Mouse (Mus musculus) hematopoietic stem cell, adult 5-6 weeks (primary cell): ENCODE measurements at regions not wholly inside any gene's neighbourhood (a gene's known extent, or its start where the extent isn't known, plus 50 kb on each side); places are given as distances from the start of the nearest gene placed in this dataset.

Source experiments
- ATAC-seq, 2 experiments: fragments of 125-278 bp in 1 of 2; replicated peaks in 1 of 2; 2 replicates each; pipeline ENCODE4 v1.8.0; 2016 to 2017; ENCODE audit warnings: inconsistent platforms in 2 of 2, mild to moderate bottlenecking in 2 of 2, moderate number of reproducible peaks in 2 of 2, low read depth in 1 of 2, moderate TSS enrichment in 1 of 2; ENCODE audit not compliant: low FRiP score in 2 of 2, poor library complexity in 2 of 2, severe bottlenecking in 2 of 2, insufficient read depth in 1 of 2, low TSS enrichment in 1 of 2

GRCm38 (mm10) chr7:135809751-135810379, 93.7 kb upstream of the Mki67 start:
- ATAC-seq: peak; percentile 22 to 50; a peak in 3 of 4 replicates

DNA sequence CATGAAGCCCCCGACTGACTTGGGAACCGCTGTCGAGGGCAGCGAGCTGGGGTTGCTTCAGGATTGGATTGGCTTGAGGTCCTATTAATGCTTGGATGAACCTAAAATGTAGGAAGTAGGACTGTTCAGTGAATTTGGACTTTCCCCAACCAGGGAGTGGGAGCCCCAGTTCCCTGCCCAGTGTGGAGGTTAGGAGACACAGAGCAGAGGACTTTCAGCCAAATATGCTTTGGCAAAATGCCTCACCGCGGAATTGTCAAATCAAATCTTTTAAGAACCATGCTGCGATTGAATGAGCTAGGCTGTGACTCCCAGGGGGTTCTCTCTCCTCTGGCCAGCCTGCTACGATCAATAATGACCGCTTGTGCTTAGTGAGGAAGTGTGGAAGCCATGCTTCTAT, 94.8 kb upstream of the Mki67 start:
- no peak for ATAC-seq

GRCm38 (mm10) chr7:135813616-135814015, 97.5 kb upstream of the Mki67 start:
- no peak for ATAC-seq

DNA sequence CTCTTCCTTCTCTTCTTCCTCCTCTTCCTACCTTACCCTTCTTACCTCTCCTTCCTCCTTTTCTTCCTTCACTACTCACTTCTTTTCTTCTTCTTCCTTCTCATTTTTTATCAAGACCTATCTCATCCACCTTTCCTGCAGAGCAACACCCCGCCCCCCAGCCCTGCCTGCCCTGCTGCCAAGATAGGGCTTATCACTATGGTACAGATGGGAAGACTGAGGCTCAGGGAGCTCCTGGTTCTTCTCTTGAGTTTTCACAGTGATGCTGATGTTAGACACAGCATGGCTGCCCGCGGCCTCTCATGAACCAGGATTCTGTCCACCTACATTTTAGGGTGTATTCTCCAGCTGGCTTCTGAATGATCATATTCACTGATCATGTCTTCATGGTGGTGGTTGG, 100.0 kb upstream of the Mki67 start:
- ATAC-seq: peak in 1 of 2 experiments; percentile 39; a peak in 1 of 4 replicates

GRCm38 (mm10) chr7:135817868-135818267, 101.7 kb upstream of the Mki67 start:
- no peak for ATAC-seq

DNA sequence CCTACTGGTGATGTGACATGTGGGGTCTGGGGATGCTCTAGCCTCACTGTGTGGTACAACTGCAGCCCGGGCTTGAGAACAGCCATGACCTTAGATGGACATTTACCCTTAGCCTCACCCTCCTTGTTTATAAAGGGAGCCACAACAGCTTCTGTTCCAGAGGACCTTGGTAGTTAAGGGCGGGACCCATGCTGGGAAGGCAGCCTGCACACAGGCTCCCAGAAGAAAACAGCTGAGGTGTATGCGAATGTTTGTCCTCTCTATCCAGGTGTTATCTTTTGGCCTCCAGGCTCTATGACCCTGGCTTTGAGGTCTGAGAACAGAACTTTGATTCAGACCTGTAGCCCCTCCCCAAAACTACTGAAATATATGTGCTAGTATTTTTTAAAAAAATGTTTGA, 102.1 kb upstream of the Mki67 start:
- ATAC-seq: no peak

- ATAC-seq: no peak
These were observed 108.0 kb upstream of the Mki67 start for GRCm38 (mm10) chr7:135823884-135824750.

GRCm38 (mm10) chr7:135829246-135829645, 113.1 kb upstream of the Mki67 start:
- no peak for ATAC-seq

DNA sequence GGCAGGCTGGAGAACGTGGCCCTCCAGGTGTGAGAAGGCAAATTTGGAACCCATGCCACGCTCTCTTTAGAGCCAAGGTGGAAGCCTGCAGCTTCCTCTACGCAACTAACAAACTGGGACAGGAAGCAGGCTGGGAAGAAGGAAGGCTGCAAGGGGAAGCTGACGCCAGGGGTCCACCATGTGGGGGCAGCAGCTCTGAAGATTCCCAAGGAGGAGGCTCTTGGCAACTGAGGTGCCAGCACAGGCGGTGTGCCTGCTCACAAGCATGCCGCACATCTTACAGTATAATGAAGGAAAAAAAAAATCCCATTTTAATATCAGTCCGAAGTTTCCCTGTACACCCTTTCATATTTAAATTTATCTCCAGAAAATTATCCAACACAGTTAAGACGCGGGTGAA, 117.3 kb upstream of the Mki67 start:
- ATAC-seq: no peak

- peak; percentile 78 to 82 for ATAC-seq
These were observed 120.9 kb upstream of the Mki67 start for GRCm38 (mm10) chr7:135836808-135837733.

- ATAC-seq: no peak
These were observed 127.9 kb upstream of the Mki67 start for GRCm38 (mm10) chr7:135844018-135844417.

GRCm38 (mm10) chr7:135847304-135847703, 131.1 kb upstream of the Mki67 start:
- 0 out of 4 replicates have a peak, but pooled peaks have one; percentile 22 to 26 for ATAC-seq

DNA sequence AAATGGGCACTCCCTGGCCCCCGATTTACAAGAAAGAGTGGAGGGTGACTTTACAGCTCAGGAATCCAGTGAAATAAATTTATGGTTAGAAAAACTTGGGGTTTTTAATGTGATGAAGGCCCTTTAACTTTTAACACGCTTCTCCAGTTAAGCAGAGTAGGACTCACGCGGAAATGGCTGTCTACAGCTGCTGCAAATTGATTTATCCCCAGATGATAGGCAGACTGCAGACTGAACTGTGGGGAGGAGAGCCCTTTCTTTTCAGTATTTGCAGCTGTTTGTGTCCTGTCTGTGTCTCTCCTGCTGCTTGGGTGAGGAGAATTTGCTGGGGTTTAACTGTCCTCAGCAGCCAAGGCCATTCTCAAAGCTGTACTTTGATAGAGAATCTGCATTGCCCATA, 132.0 kb upstream of the Mki67 start:
- 0 out of 4 replicates have a peak, but pooled peaks of 1 of the 2 experiments have one; percentile 7 for ATAC-seq

DNA sequence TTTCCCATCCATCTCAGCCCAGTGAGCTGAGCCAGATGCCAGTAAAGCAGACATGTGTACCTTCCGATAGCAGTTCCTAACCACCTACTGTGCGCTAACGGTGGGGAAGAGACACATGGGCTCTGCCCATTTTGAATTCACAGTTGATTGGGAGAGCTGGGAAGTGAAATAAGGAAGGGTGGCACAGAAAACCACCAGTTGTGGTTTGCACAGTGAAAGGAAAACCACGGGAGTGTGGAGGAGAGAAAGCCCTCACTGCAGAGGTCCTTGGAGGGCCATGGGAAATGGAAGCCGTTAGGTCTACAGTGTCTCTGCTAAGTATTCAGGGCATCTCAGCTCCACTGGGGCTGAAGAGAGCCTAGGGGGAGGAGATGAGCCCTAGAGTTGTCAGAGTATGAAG, 132.7 kb upstream of the Mki67 start:
- ATAC-seq: no peak

- peak in 1 of 2 experiments; percentile 22; a peak in 1 of 4 replicates for ATAC-seq
These were observed 137.1 kb upstream of the Mki67 start for GRCm38 (mm10) chr7:135853127-135853813.

DNA sequence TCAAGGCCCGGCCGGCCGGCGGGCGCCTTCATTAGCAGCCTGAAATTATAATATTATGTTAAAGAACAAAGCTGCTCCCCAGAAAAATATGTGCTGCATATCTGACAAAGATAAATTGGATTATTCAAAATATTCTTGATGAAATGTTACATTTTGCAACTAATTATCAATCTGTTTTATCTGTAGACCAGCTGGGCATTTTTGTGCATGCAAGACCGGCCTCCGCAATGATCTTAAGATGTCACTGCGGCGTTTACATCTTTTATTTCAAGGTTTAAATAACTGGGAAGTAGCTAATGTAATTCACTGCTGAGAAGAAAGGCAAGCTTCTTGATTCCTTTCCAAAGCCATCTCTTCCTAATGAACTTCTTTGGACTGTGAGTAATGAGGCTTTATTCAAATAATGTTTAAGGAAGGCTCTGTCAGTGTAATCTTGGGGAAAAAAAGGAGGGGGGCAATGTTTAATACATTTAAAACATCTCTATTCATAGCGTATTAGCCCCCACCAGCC, 137.7 kb upstream of the Mki67 start:
- no peak for ATAC-seq

DNA sequence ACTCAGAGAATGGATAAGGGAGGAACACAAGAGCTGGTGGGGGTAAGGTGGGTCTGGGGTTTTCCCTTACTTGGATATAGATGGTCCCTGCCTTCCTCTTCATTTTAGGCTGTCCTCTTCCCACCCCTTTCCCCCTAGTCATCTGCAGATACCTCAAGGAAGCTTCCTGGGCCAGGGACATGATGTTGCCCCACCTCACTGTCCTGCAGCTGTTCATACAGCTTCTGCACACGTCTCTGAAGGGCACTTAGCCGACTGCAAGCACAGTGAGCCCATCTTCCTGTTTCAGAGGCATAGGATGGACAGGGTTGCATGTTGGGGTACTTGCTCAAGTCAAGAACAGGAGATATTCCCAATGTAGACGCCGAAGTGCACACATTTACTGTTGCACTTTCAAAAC, 144.1 kb upstream of the Mki67 start:
- no peak for ATAC-seq
